Mouse (Mus musculus) embryonic facial prominence, embryonic 13.5 days (tissue): Measurements from ENCODE around the gene Anks1b. TPM values are rescaled to one million over a fixed set of nuclear protein-coding genes. Genes with fewer than 3 reads are reported as not detected.

Experiments
- ATAC-seq: fragments of 200-750 bp; cut with Nextera tagmentation; 2 replicates; pipeline ENCODE4 v1.8.0; 2017; ENCODE audit warnings: low read depth; ENCODE audit not compliant: insufficient number of reproducible peaks, insufficient read depth, low FRiP score, low TSS enrichment
- H3K27ac ChIP-seq: fragments of 300-500 bp; sonication (generic); 2 replicates; pipeline ENCODE4 v1.5.1; 2015; ENCODE audit warnings: moderate library complexity, mild to moderate bottlenecking, inconsistent platforms
- H3K27me3 ChIP-seq: fragments of 300-500 bp; sonication (generic); 2 replicates; pipeline ENCODE4 v1.6.1; 2015; ENCODE audit warnings: mild to moderate bottlenecking, inconsistent platforms
- H3K36me3 ChIP-seq: fragments of 300-500 bp; sonication (generic); 2 replicates; pipeline ENCODE4 v1.6.1; 2015; ENCODE audit warnings: mild to moderate bottlenecking, inconsistent platforms
- H3K4me1 ChIP-seq: fragments of 300-500 bp; sonication (generic); 2 replicates; pipeline ENCODE4 v1.6.1; 2015; ENCODE audit warnings: inconsistent platforms
- H3K4me2 ChIP-seq: fragments of 300-500 bp; sonication (generic); 2 replicates; pipeline ENCODE4 v1.6.1; 2015; ENCODE audit warnings: moderate library complexity, mild to moderate bottlenecking, inconsistent platforms
- H3K4me3 ChIP-seq: fragments of 300-500 bp; sonication (generic); 2 replicates; pipeline ENCODE4 v1.5.1; 2015; ENCODE audit warnings: mild to moderate bottlenecking, inconsistent platforms
- H3K9ac ChIP-seq: fragments of 300-500 bp; sonication (generic); 2 replicates; pipeline ENCODE4 v1.6.1; 2015; ENCODE audit warnings: mild to moderate bottlenecking, inconsistent platforms
- H3K9me3 ChIP-seq: fragments of 300-500 bp; sonication (generic); 2 replicates; pipeline ENCODE4 v1.6.1; 2016; ENCODE audit warnings: inconsistent platforms
- WGBS: fragments of 180-500 bp; shearing (Covaris S2); methylation state at CpG from one replicate; pipeline ENCODE4 v1.1.7; 2015; ENCODE audit warnings: mixed read lengths; 5-methylcytosine and 5-hydroxymethylcytosine counted together
- polyA plus RNA-seq: library from polyadenylated mRNA; unstranded; fragments of >200 nt; fragmentation: Nextera tagmentation; extraction: Ambion mirVana; gene quantifications from 2 replicates; pipeline ENCODE4 v1.2.1, GENCODE M21; 2015

Anks1b gene
- polyA plus RNA-seq, 1 experiment from 2014 or later = 1.5 TPM

DNA sequence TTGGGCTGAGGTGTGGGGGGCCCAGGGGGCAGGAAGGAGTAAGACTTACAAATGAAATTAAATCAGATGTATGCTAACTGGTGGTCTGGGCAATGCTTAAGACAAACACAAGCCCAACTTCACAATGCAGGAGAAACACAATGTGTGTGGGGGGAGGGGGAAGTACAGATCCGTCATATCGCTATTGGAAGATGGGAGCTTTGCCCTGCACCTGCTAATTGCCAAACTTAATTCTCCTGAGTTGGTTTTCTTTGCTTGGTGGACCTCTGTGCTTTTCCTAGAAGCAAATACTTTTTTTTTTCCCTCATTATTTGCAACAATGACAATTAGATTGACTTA, 957.9 kb downstream of the Anks1b start:
- Histone ChIP-seq H3K27me3 (peaks cover 81% of the 10 kb centered on the region), H3K27ac (no peak overlapping the region), H3K9me3 (no peaks in the 10 kb centered on the region), H3K4me1 (peaks cover 5% of the 10 kb centered on the region), H3K36me3 (no peaks in the 10 kb centered on the region), H3K9ac (no peak overlapping the region), H3K4me2 (no peak overlapping the region), H3K4me3 (no peak overlapping the region)
- WGBS = 10% methylated on average over 2 of the region's 2 CpGs
- ATAC-seq = no peak

DNA sequence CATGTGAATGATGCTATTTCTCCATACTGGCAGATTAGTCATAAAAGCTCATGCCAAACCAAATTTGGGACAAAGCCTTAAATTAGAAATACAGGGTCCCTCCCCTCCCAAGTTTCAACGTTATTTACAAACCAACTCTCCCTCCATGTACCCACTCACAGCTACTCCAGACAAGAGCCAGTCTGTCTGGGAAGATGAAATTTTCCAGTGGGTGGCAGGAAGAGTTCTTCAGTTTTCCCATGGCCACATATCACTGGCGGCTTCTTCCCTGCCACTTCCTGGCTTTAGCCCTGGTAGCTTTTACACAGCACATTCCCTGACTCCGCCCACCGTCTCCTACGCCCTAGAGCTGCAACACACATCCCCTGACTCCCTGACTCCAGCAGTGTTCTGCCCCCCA, 961.0 kb downstream of the Anks1b start:
- Histone ChIP-seq H3K27ac (no peak overlapping the region), H3K9ac (no peak overlapping the region), H3K27me3 (peaks cover 53% of the 10 kb centered on the region), H3K4me2 (no peak overlapping the region), H3K4me3 (no peak overlapping the region), H3K9me3 (no peaks in the 10 kb centered on the region), H3K36me3 (no peaks in the 10 kb centered on the region), H3K4me1 (no peaks in the 10 kb centered on the region)
- 20% methylated on average over 5 of the region's 5 CpGs for WGBS
- no peak for ATAC-seq

DNA sequence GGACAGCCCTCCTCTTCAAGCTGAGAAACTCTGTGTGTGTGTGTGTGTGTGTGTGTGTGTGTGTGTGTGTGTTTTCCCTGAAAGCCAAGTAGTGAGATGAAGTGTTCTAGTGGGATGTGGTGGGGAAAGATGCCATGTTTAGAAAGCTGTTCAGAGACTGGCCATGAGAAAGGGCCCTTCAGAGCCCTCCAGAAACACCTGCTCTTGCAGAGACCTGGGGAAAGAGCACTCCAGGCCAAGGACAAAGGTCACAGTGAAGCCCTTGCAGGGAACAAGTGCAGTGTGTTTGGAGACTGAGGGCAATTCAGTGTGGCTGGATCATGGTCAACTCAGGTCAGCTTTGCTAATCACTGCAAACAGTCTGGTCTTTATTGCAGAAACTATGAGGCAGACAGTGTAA, 961.9 kb downstream of the Anks1b start:
- no peak overlapping the region for H3K9ac ChIP-seq
- no peaks in the 10 kb centered on the region for H3K36me3 ChIP-seq
- no peaks in the 10 kb centered on the region for H3K4me1 ChIP-seq
- H3K27ac ChIP-seq = no peak overlapping the region
- H3K9me3 ChIP-seq = no peaks in the 10 kb centered on the region
- no peak overlapping the region for H3K4me3 ChIP-seq
- no peak overlapping the region for H3K4me2 ChIP-seq
- peaks cover 44% of the 10 kb centered on the region for H3K27me3 ChIP-seq
- no peak for ATAC-seq

DNA sequence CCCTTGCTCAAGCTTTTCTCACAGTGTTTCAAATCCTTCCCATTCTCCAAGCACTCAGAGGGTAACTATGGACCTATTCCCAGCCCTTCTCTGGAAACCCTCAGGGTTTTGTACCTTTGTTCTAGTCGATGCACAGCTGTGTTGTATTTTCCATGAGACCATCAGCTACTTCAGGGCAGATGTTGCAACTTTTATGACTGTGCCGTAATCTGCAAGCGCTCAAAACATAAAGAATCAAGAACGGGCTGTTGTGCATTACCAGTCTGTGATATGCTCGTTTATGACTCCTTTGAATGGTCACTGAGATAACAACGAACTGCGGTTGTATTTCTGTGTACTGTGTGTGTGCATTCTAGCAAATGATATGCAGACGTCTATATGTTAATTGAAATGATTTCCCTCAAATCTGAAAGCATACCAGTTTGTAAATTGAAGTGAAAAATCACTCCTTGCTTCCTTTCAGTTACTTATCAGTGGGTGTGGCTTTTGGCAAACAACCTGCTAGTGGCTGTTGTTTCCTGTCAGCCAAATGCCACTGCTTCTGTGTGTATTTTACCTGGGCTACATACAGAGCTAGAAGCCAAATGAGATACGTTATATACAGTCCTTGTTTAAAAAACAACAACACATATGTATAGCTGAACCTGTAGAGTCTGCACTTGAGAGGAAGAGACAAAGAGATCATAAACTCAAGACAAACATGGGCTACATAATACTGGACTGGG, 966.5 kb downstream of the Anks1b start:
- no peaks in the 10 kb centered on the region for H3K4me1 ChIP-seq
- H3K36me3 ChIP-seq = no peaks in the 10 kb centered on the region
- H3K9me3 ChIP-seq = no peaks in the 10 kb centered on the region
- no peak overlapping the region for H3K27ac ChIP-seq
- no peak overlapping the region for H3K9ac ChIP-seq
- H3K4me3 ChIP-seq = no peak overlapping the region
- no peak for ATAC-seq
- no peak overlapping the region for H3K4me2 ChIP-seq
- H3K27me3 ChIP-seq = peaks cover 5% of the 10 kb centered on the region
- WGBS = 69% methylated on average over 9 of the region's 9 CpGs

DNA sequence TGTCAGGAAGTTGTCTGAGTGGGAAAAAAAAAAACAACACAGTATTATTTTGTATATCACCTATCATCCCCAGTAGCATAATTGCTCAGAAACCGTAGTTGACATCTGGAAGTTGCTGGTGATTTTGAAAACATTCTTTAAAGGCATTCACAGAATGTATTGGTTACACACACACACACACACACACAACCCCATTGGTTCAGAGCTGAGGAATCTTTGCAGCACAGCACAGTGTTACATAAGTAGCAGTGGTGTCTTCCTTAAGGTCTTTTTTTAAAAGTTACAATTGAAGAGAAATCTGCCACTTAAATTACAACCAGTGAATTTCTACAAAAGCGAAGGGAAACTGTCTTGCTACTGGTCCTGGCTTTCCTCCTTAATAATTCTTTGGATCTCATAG, 969.1 kb downstream of the Anks1b start:
- Histone ChIP-seq H3K9me3 (no peaks in the 10 kb centered on the region), H3K4me1 (no peaks in the 10 kb centered on the region), H3K4me3 (no peak overlapping the region), H3K27me3 (no peaks in the 10 kb centered on the region), H3K4me2 (no peak overlapping the region), H3K36me3 (no peaks in the 10 kb centered on the region), H3K9ac (no peak overlapping the region), H3K27ac (no peak overlapping the region)
- ATAC-seq = no peak
- WGBS = 70% methylated on average over 2 of the region's 2 CpGs

DNA sequence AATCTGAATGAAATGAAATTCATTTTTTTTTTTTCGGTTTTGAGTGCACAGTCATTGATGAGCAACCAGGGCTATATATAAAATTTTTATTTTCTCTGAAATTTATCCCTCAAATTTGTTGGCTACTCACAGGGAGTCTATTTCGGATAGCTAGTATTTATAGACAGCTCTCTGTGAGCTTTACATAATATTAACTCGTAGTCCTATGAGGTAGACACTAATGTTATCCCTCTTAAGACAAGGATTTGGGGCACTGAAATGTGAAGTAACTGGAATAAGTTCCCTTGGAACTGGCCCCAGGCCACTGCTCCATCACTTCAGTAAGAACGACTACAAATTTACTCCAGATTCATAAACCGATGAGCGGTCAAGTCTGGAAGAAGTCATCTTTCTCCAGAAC, 977.8 kb downstream of the Anks1b start:
- H3K27me3 ChIP-seq = no peaks in the 10 kb centered on the region
- H3K4me1 ChIP-seq = no peaks in the 10 kb centered on the region
- 90% methylated on average over 6 of the region's 6 CpGs for WGBS
- H3K4me3 ChIP-seq = no peak overlapping the region
- H3K9me3 ChIP-seq = no peaks in the 10 kb centered on the region
- H3K4me2 ChIP-seq = no peak overlapping the region
- ATAC-seq = no peak
- H3K9ac ChIP-seq = no peak overlapping the region
- no peaks in the 10 kb centered on the region for H3K36me3 ChIP-seq
- H3K27ac ChIP-seq = no peak overlapping the region

DNA sequence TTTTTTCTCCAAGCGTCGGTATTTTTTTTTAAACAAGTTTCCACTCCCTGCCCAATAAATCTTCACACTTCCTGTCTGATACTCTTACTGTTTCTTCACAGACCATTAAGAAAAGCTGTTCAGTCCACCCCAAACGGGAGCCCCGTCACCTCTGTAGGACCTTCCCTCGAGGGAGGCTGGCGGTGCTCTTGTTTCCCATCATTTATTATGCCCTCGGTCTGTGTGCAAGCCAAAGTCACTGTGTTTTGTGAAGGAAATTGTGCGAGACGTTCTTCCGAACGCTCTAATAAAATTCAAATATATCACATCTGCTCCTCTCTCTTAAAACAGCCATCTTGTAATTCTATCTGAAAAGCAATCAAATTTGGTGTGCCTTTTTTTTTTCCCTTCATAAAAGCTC, 978.7 kb downstream of the Anks1b start:
- H3K27ac ChIP-seq = no peak overlapping the region
- H3K4me2 ChIP-seq = no peak overlapping the region
- no peaks in the 10 kb centered on the region for H3K9me3 ChIP-seq
- no peaks in the 10 kb centered on the region for H3K36me3 ChIP-seq
- no peak for ATAC-seq
- WGBS = 73% methylated on average over 11 of the region's 11 CpGs
- no peaks in the 10 kb centered on the region for H3K4me1 ChIP-seq
- no peaks in the 10 kb centered on the region for H3K27me3 ChIP-seq
- H3K9ac ChIP-seq = no peak overlapping the region
- no peak overlapping the region for H3K4me3 ChIP-seq

DNA sequence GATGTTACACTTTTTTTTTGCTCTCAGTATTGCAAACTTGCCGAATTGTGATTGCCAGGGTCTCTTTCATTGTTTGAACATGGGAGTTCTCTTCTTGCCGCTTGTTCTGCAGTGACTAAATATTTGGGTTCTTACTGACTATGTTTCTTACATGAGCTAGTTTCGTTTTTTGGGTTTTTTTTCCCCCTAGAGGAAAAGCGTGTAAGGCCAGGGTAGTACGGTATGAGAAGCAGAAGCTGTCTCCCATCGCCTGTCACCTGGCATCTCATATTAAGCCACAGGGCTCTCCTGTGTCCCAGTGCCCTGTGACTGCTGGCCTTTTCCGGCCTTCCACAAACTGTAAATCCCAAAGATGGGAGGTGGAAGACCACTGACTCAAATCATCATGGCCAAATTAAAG, 979.1 kb downstream of the Anks1b start:
- no peak for ATAC-seq
- Histone ChIP-seq H3K36me3 (no peaks in the 10 kb centered on the region), H3K27me3 (no peaks in the 10 kb centered on the region), H3K9ac (no peak overlapping the region), H3K4me1 (no peaks in the 10 kb centered on the region), H3K27ac (no peak overlapping the region), H3K4me2 (no peak overlapping the region), H3K4me3 (no peak overlapping the region), H3K9me3 (no peaks in the 10 kb centered on the region)
- 76% methylated on average over 7 of the region's 7 CpGs for WGBS

DNA sequence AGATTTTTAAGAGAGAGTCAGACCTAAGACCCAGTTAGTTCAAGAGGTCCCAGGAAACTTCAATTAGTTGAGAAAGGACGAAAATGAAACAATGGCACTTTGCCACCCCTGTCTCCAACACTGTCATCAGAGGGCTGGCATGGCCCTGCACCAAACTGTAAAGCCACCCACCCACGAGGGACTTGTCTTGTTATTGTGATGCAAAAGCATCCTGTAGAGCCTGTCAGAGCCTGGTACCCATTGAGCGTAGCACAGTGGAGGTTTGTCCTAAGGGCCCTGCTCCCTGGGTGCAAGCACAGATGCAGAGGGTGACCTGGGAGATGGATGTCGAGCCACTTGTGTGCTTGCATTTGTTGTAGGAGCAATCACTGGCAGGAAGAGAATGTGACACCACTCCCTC, 983.4 kb downstream of the Anks1b start:
- no peaks in the 10 kb centered on the region for H3K27me3 ChIP-seq
- H3K9ac ChIP-seq = no peak overlapping the region
- no peak overlapping the region for H3K4me3 ChIP-seq
- 47% methylated on average over 4 of the region's 4 CpGs for WGBS
- no peaks in the 10 kb centered on the region for H3K9me3 ChIP-seq
- no peaks in the 10 kb centered on the region for H3K4me1 ChIP-seq
- no peaks in the 10 kb centered on the region for H3K36me3 ChIP-seq
- H3K27ac ChIP-seq = no peak overlapping the region
- no peak overlapping the region for H3K4me2 ChIP-seq
- no peak for ATAC-seq

DNA sequence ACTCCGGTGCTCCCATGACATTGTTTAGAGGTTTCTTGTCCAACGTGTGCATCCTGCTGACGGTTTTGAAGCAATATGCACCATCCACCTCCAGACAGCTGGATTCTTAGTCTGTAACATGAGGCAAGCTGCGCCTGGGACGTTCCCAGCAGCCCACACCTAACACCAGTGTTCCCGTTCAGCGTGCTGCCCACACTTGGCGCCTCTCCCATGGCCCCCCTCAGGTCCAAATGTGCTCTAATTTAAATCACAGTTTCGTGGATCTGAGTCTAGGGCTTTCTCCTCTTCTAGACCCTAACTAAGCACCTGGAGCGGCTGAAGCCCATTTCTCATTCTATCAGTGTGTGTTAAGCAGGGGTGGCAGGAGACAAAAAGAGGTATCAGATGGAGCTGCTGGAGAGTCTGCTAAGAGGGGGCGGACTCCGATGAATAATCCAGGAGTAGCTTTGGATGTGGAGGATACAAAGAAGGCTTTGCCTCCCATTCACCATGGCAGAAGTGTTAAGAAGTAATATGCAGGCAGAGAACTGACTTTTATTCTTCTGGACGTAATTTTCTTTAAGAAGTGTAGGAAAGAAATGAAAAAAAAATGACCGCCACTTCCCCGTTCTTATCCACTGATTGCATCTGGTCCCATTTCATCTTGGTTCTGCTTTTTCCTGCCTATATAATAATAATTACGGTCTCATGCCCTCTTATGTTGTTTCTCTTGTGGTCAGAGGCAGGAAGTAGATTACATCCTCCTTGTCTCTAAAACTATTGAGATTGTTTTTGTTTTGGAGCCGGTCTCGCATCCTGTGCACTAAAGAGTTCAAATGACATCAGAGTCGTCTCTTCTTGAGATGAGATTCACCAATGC, 986.6 kb downstream of the Anks1b start:
- no peaks in the 10 kb centered on the region for H3K36me3 ChIP-seq
- H3K4me2 ChIP-seq = no peak overlapping the region
- H3K27me3 ChIP-seq = no peaks in the 10 kb centered on the region; the same call in 1 of the 2 replicates
- no peaks in the 10 kb centered on the region for H3K4me1 ChIP-seq
- H3K9ac ChIP-seq = no peak overlapping the region
- no peak for ATAC-seq
- H3K27ac ChIP-seq = no peak overlapping the region
- H3K4me3 ChIP-seq = no peak overlapping the region
- H3K9me3 ChIP-seq = no peaks in the 10 kb centered on the region
- 78% methylated on average over 19 of the region's 19 CpGs for WGBS

DNA sequence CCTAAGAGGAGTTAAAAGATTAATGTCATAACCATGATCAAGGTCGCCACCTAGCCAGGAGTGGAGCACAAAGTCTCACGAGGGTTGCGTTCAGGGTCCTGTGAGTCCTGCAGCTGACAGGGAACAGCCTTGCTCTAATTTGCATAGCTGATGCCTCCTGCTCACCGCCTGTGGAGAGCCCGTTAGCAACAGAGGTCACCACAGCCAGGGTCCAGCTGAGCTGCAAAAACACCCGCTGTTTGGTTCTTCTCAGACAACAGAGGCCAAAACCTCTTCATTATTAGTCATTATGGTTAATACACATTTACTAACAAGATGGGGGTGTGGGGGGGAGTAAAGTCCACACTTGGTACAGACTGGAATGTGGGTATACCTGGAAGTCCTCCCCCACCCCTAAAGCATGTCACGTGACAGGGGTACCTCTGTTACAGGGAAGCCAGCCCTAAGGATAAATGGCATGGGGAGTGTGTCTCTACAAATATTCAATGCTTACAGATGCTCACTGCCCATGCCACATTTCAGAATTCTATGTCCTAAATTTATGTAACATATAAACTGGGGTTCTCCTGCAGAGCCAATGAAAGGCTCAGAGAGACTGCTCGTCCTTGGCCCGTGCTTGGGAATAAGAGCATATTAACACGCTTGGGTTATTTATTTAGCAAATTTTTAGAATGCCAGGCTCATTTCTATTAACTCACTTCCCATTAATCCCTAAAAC, 990.7 kb downstream of the Anks1b start:
- H3K9ac ChIP-seq = no peak overlapping the region
- H3K9me3 ChIP-seq = no peaks in the 10 kb centered on the region
- ATAC-seq = no peak
- no peaks in the 10 kb centered on the region; the same call in 1 of the 2 replicates for H3K27me3 ChIP-seq
- H3K4me3 ChIP-seq = no peak overlapping the region
- H3K4me1 ChIP-seq = no peaks in the 10 kb centered on the region
- no peaks in the 10 kb centered on the region for H3K36me3 ChIP-seq
- no peak overlapping the region for H3K27ac ChIP-seq
- 18% methylated on average over 10 of the region's 10 CpGs for WGBS
- H3K4me2 ChIP-seq = no peak overlapping the region

DNA sequence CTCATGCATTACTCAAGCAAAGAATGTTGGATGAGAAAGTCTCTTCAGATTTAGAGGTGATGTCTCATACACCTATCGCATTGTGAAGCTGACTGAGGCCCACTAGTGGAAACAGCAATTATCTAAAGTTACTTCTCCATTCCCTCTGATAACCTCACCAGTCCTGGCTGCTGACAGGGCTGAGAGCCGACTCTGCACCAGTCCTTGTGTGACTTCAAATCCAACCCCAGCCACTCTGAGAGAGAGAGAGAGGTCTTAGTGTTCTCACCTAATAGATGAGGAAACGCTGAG, 991.2 kb downstream of the Anks1b start:
- H3K9ac ChIP-seq = no peak overlapping the region
- H3K27me3 ChIP-seq = no peaks in the 10 kb centered on the region; the same call in 1 of the 2 replicates
- 30% methylated on average over 3 of the region's 3 CpGs for WGBS
- no peak overlapping the region for H3K4me2 ChIP-seq
- no peak for ATAC-seq
- H3K36me3 ChIP-seq = no peaks in the 10 kb centered on the region
- no peak overlapping the region for H3K4me3 ChIP-seq
- no peak overlapping the region for H3K27ac ChIP-seq
- H3K4me1 ChIP-seq = no peaks in the 10 kb centered on the region
- no peaks in the 10 kb centered on the region for H3K9me3 ChIP-seq
